Mouse (Mus musculus) layer of hippocampus, adult 6 months (tissue): ENCODE data around the gene Gkap1. TPM values are rescaled to one million over a fixed set of nuclear protein-coding genes. Genes with fewer than 3 reads are reported as not detected.

Experiments used
- long read RNA-seq, 2 experiments: library from polyadenylated mRNA; unstranded; transcript quantifications; one replicate each; pipeline ENCODE4 v2.0.0; 2019 to 2020
- microRNA-seq: library from miRNA; unstranded; fragments of <30 nt; microRNA quantifications from one replicate; pipeline ENCODE4 v1.2.0, GENCODE M21; 2020
- polyA plus RNA-seq: library from polyadenylated mRNA; unstranded; fragments of <200 nt; fragmentation: Nextera tagmentation; gene quantifications from 2 replicates; pipeline ENCODE4 v1.2.3, GENCODE M21; 2021

Gene Gkap1
- 5.3 and 7.8 TPM in 2 replicates for polyA plus RNA-seq
- long read RNA-seq, experiment 1, partial matches to known transcripts: 1 of 3 reads
- long read RNA-seq, experiment 1, other reads (novel, unspliced or antisense): 2 of 3 reads
- long read RNA-seq, experiment 2, transcript Gkap1-201 (12 exons, 1,523 nt): major isoform, 5 of 8 reads
- long read RNA-seq, experiment 2, partial matches to known transcripts: 3 of 8 reads
- long read RNA-seq, experiment 2, other reads (novel, unspliced or antisense): 0 of 8 reads

DNA sequence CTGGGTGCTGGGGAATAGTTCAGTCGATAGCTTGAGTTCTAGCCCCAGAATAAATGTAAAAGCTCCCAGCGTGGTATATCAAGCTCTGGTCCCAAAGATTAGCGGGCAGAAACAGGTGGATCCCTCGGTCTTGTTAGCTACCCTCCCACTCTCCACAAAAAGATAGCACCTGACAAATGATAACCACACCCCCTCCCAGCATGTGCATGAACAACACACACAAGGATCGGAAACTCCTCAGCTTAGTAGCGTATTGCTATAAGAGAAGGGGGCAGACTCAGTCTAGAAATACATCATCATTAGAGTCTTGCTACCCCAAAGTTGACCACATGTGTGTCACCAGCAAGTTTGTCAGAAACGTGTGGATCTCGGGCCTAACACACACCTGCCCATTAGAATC lies at the start of gene Gkap1:
Gene Gkap1, minus strand, starts transcription at position 101 of the 400 bp plus-strand sequence.

DNA sequence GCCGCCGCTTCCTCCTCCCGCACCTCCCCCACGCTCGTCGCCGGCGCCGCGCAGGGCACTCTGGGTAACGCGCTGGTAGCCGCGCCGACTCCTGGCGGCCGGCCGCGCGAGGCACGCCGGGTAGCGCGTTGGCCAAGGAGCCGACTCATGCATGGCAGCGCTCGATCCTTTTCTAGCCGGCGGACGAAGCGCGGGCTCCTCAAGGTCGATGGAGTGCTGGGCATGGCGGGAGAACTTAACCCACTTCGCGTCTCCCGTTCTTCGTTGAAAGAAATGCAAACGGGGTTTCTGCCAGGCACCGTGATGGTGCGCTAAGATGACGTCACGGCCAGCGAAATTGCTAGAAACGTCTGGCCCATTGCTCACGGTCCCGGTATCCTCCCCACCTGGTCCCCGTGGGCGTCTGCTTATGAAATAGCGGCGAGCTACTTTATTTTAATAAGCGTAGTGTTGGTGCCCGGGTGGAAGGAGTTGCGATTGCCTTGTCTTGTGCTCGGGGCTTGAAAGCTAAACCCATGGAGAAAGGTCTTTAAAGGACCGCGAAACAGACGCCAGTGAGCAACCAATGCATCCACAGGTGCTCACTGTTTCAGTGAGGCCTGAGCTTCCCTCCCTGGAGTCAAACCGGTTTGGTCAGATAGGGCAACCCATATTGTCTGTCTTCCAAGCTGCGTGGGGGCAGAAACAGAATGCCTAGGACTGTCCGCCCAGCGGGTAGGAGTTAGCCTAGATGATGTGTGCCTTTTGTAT lies 59.7 kb downstream of the Gkap1 start, which contains the start of gene Ubqln1:
Gene Ubqln1, minus strand, starts transcription at position 62 of the 750 bp plus-strand sequence.

Small RNAs within 50 kb of the gene (microRNA-seq; reads per million reads assigned to microRNA genes)
- gene Mir6369: not detected

Other genes with a start within 250 kb of the Gkap1 start
- gene Klhl3, start 162.1 kb downstream of the Gkap1 start, polyA plus RNA-seq: 21.1 and 49.0 TPM in 2 replicates
- 12.5 and 16.8 TPM in 2 replicates for gene Hnrnpa0, start 147.1 kb downstream of the Gkap1 start, polyA plus RNA-seq
- 61.7 and 64.1 TPM in 2 replicates for gene Idnk, start 118.0 kb downstream of the Gkap1 start, polyA plus RNA-seq
- 56.3 and 68.7 TPM in 2 replicates for gene Ubqln1, start 60.0 kb downstream of the Gkap1 start, polyA plus RNA-seq
- gene Kif27, start 83.4 kb upstream of the Gkap1 start, polyA plus RNA-seq: 0.35 and 0.63 TPM in 2 replicates
- 16.0 and 17.9 TPM in 2 replicates for gene 2210016F16Rik, start 109.5 kb upstream of the Gkap1 start, polyA plus RNA-seq
- 9.2 and 9.5 TPM in 2 replicates for gene Rmi1, start 126.5 kb upstream of the Gkap1 start, polyA plus RNA-seq
- gene Hnrnpk, start 127.6 kb upstream of the Gkap1 start, polyA plus RNA-seq: 376 and 385 TPM in 2 replicates